In genomic region chr1:73793256-73793655, GRCm38 (mm10) we compare ENCODE assay signal across 13 mouse cellular contexts.
"Had no signal": no experiment of that assay in that cellular context is flagged by ENCODE, and none has a peak within 500 bp of the region (broad histone marks: within the 10 kb centered on the region; RNA-seq: fewer than 3 reads in every experiment).

No protein-coding gene starts in this region.

- H3K9ac ChIP-seq: limb, embryonic 12.5 days; liver, embryonic 13.5 days; liver, postnatal 0 days; lung, embryonic 15.5 days; midbrain, embryonic 13.5 days; stomach, embryonic 15.5 days had no signal

- H3K4me3 ChIP-seq: limb, embryonic 12.5 days; liver, embryonic 13.5 days; lung, embryonic 15.5 days; midbrain, embryonic 13.5 days; stomach, embryonic 15.5 days had no signal

- DNase-seq: kidney, adult 11 months; kidney, postnatal 10 days; liver; liver, embryonic 13.5 days; liver, postnatal 0 days; right cerebral cortex, postnatal 14 days; thymus, adult 2 months; thymus, postnatal 25 days had no signal

- H3K27me3 ChIP-seq: limb, embryonic 12.5 days; liver, embryonic 13.5 days; lung, embryonic 15.5 days; midbrain, embryonic 13.5 days; stomach, embryonic 15.5 days had no signal

- ATAC-seq: hindbrain, postnatal 0 days; liver, postnatal 0 days; midbrain, embryonic 13.5 days had no signal

- H3K4me1 ChIP-seq: liver, embryonic 13.5 days; midbrain, embryonic 13.5 days; stomach, embryonic 15.5 days had no signal

- H3K36me3 ChIP-seq: limb, embryonic 12.5 days; liver, embryonic 13.5 days; lung, embryonic 15.5 days; midbrain, embryonic 13.5 days; stomach, embryonic 15.5 days had no signal

- H3K9me3 ChIP-seq: limb, embryonic 12.5 days; liver, embryonic 13.5 days; lung, embryonic 15.5 days; midbrain, embryonic 13.5 days; stomach, embryonic 15.5 days had no signal

- H3K4me2 ChIP-seq: limb, embryonic 12.5 days; liver, embryonic 13.5 days; lung, embryonic 15.5 days; midbrain, embryonic 13.5 days; stomach, embryonic 15.5 days had no signal

- H3K27ac ChIP-seq: hindbrain, postnatal 0 days; limb, embryonic 12.5 days; liver, embryonic 13.5 days; lung, embryonic 15.5 days; midbrain, embryonic 13.5 days; stomach, embryonic 15.5 days had no signal
